Mouse (Mus musculus) c-Kit-positive CD71-positive TER-119-positive erythroid progenitor cells, embryonic 14.5 days (primary cell): ENCODE data around the gene Mphosph9.

Experiments
- DNase-seq: peaks from one replicate; pipeline ENCODE4 v3.0.0-alpha.2; 2013; ENCODE audit warnings: low spot score

Gene Mphosph9

GRCm38 (mm10) chr5:124213588-124214469 lies 113.9 kb downstream of the Mphosph9 start:
- no peak for DNase-seq

GRCm38 (mm10) chr5:124211669-124212068 lies 116.1 kb downstream of the Mphosph9 start:
- DNase-seq = no peak

GRCm38 (mm10) chr5:124211234-124211633 lies 116.5 kb downstream of the Mphosph9 start:
- DNase-seq = no peak

GRCm38 (mm10) chr5:124210281-124211016 lies 117.3 kb downstream of the Mphosph9 start:
- DNase-seq = no peak

DNA sequence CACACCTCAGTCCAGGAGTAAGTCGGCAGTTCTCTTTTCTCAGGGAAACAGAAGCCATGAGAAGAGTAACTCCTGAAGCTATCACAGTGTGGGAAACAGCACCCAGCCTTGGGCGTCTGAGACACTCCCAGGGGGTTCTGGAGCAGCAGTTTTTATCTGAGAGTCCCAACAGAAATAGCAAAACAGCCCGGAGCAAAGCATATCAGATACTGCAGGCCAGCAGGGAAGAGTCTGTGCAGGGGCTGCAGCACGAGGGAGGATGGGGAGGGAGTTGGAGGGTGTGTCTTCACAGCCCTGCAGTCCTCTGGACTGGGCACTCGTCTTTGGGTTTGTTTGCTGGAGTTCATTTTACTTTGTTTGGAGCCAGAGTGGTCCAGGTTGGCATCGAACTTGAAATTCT lies 117.9 kb downstream of the Mphosph9 start:
- peak; percentile 40 for DNase-seq

DNA sequence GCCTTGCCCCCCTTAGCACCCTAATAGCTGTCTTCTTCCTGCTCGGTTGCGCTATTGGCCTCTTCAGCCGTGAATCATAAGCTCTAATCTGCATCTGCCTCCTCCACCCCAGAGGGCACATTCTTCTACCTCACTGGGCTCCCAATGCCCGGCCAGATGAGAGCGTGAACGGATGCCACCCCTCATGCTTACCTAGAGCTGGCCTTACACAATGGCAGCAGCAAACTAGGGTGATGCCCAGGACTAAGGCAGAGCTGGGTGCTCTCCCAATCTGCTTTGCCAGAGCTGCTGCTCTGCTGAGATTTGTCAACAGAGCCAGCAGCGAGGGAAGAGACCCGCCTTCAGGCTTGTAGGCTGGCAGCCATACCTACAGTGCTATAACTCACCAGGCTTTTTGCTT lies 119.7 kb downstream of the Mphosph9 start:
- no peak for DNase-seq

GRCm38 (mm10) chr5:124206481-124207038 lies 121.2 kb downstream of the Mphosph9 start:
- no peak for DNase-seq

DNA sequence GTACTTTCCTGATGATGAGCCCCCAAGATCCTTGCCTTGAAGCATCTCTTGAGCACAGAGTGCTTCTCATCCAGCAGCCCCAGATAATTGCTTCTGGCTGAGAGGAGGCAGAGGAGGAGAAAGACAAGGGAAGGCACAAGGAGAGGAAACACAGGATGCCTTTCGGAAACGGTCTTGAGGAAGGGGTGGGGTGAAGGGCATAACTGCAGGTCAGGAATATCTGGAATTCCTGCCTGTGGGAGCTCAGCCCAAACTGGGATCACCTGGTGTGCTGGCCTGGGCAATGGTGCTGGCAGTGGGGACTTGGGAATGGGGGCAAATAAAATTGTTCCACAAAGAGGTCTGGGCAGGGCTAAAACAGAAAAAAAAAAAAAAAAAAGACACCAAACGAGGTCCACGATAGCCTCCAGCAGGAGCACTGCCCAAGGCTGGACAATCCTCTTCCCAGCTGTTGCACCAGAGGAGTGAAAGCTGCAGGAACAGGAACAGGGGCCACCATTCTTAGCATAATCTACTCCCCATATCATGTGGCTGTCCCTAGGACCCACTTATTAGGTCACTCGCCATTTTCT lies 121.9 kb downstream of the Mphosph9 start:
- DNase-seq = no peak

DNA sequence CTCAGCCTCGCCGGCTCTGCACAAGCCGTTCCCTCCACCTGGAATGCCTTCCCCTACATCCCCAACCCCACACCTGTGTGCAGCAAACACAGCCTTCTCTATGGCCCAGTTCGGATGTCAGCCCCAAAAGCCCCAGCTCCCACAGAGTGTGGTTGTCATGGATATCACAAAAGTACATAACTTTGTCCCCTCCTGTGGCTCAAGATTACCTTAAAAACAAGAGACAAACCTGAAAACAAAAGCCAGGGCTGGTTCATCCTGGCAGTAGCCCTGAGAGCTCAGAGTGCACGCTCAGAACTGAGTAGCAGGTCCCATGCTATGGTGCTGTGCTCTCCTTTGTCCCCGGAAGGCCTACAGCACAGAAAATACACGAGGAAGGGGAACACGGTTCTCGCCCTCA lies 122.6 kb downstream of the Mphosph9 start:
- DNase-seq = no peak

- no peak for DNase-seq
Measured at GRCm38 (mm10) chr5:124204127-124204794, 123.5 kb downstream of the Mphosph9 start.

DNA sequence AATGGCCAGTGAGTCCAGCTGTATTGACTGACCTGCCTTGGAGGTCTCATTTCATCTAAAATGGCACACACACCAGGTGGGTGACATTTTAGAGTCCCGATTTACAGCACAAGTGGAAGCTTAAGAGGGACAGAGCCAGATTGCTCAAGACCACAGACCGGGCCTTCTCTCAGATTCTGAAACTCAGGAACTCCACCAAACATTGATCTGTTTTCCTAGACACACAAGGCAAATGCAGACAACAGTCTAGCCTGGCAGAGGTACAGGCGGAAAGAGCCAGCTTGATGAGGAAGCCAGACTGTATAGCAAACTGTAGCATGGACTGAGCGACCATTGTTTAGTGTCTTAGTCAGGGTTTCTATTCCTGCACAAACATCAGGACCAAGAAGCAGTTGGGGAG lies 124.5 kb downstream of the Mphosph9 start:
- no peak for DNase-seq

DNA sequence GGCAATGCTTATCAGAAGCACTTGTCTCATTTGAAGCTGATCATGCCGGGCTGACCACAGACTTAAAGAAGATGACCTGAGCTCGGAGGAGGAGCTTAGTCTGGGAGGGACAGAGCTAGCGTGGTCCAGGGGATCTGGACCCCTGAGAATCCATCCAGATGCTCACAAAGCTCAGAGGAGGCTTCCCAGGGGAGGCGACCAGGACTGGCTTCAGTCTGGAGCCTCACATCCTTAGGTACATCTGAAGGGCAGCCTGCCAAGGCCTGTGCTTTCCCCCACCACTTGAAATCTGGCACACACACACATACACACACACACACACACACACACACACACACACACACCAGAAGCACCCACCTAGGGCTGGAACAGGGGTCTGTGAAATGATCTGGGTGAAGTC lies 125.7 kb downstream of the Mphosph9 start:
- no peak for DNase-seq

GRCm38 (mm10) chr5:124201564-124201963 lies 126.2 kb downstream of the Mphosph9 start:
- DNase-seq = no peak
